Mouse (Mus musculus) neural tube, embryonic 11.5 days (tissue): Measurements from ENCODE around the gene Gm15446. TPM values are rescaled to one million over a fixed set of nuclear protein-coding genes. Genes with fewer than 3 reads are reported as not detected.
"Not testable (repeated sequence)": the region's sequence is repeated elsewhere in the genome, so short reads cannot be mapped to it uniquely, and the experiment has no call there.

ENCODE experiments used
- ATAC-seq: fragments of 200-750 bp; cut with Nextera tagmentation; 2 replicates; pipeline ENCODE4 v1.8.0; 2017; ENCODE audit warnings: moderate number of reproducible peaks, mild to moderate bottlenecking, moderate TSS enrichment, moderate library complexity; ENCODE audit not compliant: insufficient read depth, low FRiP score, low TSS enrichment
- DNase-seq: peaks from one replicate; pipeline ENCODE4 v3.0.0-alpha.2; 2015; ENCODE audit warnings: low spot score
- H3K27ac ChIP-seq: fragments of 300-500 bp; sonication (generic); 2 replicates; pipeline ENCODE4 v1.5.1; 2014; ENCODE audit warnings: low read depth, mild to moderate bottlenecking, low read length
- H3K27me3 ChIP-seq: fragments of 300-500 bp; sonication (generic); 2 replicates; pipeline ENCODE4 v1.6.1; 2014; ENCODE audit warnings: mild to moderate bottlenecking, low read length, mixed read lengths; ENCODE audit not compliant: control insufficient read depth, insufficient read depth
- H3K36me3 ChIP-seq: fragments of 300-500 bp; sonication (generic); 2 replicates; pipeline ENCODE4 v1.6.1; 2014; ENCODE audit warnings: mild to moderate bottlenecking, low read length, moderate library complexity, mixed read lengths; ENCODE audit not compliant: control insufficient read depth, insufficient read depth
- H3K4me1 ChIP-seq: fragments of 300-500 bp; sonication (generic); 2 replicates; pipeline ENCODE4 v1.6.1; 2014; ENCODE audit warnings: low read length, mixed read lengths; ENCODE audit not compliant: control insufficient read depth, insufficient read depth
- H3K4me2 ChIP-seq: fragments of 300-500 bp; sonication (generic); 2 replicates; pipeline ENCODE4 v1.6.1; 2014; ENCODE audit warnings: low read depth, mild to moderate bottlenecking, moderate library complexity
- H3K4me3 ChIP-seq: fragments of 300-500 bp; sonication (generic); 2 replicates; pipeline ENCODE4 v1.5.1; 2014; ENCODE audit warnings: low read depth, low read length
- H3K9ac ChIP-seq: fragments of 300-500 bp; sonication (generic); 2 replicates; pipeline ENCODE4 v1.6.1; 2014; ENCODE audit warnings: mild to moderate bottlenecking, low read length
- H3K9me3 ChIP-seq: fragments of 300-500 bp; sonication (generic); 2 replicates; pipeline ENCODE4 v1.6.1; 2016; ENCODE audit warnings: low read length; ENCODE audit not compliant: control insufficient read depth
- WGBS: fragments of 180-500 bp; shearing (Covaris S2); extraction: QIAGEN DNeasy Blood & Tissue Kit; methylation state at CpG from one replicate; pipeline ENCODE4 v1.1.7; 2014; 5-methylcytosine and 5-hydroxymethylcytosine counted together
- polyA plus RNA-seq: library from polyadenylated mRNA; unstranded; fragments of >200 nt; fragmentation: Nextera tagmentation; extraction: Ambion mirVana; gene quantifications from 2 replicates; pipeline ENCODE4 v1.2.1, GENCODE M21; 2014

The Gm15446 gene
- polyA plus RNA-seq = 0.57 and 0.76 TPM in 2 replicates

GRCm38 (mm10) chr5:109923261-109924071 lies at the start of gene Gm15446:
Gene Gm15446 (plus strand): TSS chr5:109923400.
- not testable (repeated sequence) for H3K36me3 ChIP-seq, H3K9me3 ChIP-seq, H3K27ac ChIP-seq, H3K4me1 ChIP-seq, H3K27me3 ChIP-seq
- Histone ChIP-seq H3K4me2 (peak within 1 kb of the TSS; percentile 41), H3K4me3 (peak within 1 kb of the TSS; percentile 51), H3K9ac (peak within 1 kb of the TSS; percentile 37)
- under 1% methylated on average over 22 of the region's 22 CpGs for WGBS
- peak; percentile 98 for ATAC-seq
- peak; percentile 85 for DNase-seq

- H3K4me1 ChIP-seq, H3K9me3 ChIP-seq, H3K27me3 ChIP-seq, H3K27ac ChIP-seq, ATAC-seq, H3K36me3 ChIP-seq: not testable (repeated sequence)
- Histone ChIP-seq H3K4me2 (peak overlapping the region; percentile 41), H3K4me3 (peak overlapping the region; percentile 51), H3K9ac (peak overlapping the region; percentile 37)
- peak; percentile 10 for DNase-seq
- WGBS = 5% methylated on average over 2 of the region's 2 CpGs
These were observed 929 bp downstream of the Gm15446 start for GRCm38 (mm10) chr5:109924129-109924528.

GRCm38 (mm10) chr5:109924936-109925335 lies 1.7 kb downstream of the Gm15446 start:
- no peaks in the 10 kb centered on the region for H3K36me3 ChIP-seq

GRCm38 (mm10) chr5:109950281-109950680 lies 27.1 kb downstream of the Gm15446 start:
- H3K9me3 ChIP-seq = no peaks in the 10 kb centered on the region
- no peak overlapping the region for H3K9ac ChIP-seq
- ATAC-seq (no peak), DNase-seq (no peak)
- no CpG with 5 or more reads among the region's 1 CpGs for WGBS
- H3K27ac ChIP-seq = no peak overlapping the region
- no peaks in the 10 kb centered on the region for H3K27me3 ChIP-seq
- no peaks in the 10 kb centered on the region for H3K4me1 ChIP-seq
- no peaks in the 10 kb centered on the region for H3K36me3 ChIP-seq
- no peak overlapping the region for H3K4me3 ChIP-seq
- H3K4me2 ChIP-seq = no peak overlapping the region

More at GRCm38 (mm10) chr5:109924936-109925335, 1.7 kb downstream of the Gm15446 start:
- ATAC-seq (no peak), DNase-seq (no peak)
- Histone ChIP-seq H3K4me2 (no peak overlapping the region), H3K9me3 (no peaks in the 10 kb centered on the region), H3K4me1 (no peaks in the 10 kb centered on the region), H3K9ac (no peak overlapping the region), H3K4me3 (no peak overlapping the region), H3K27ac (no peak overlapping the region), H3K27me3 (no peaks in the 10 kb centered on the region)

- not testable (repeated sequence) for H3K9me3 ChIP-seq, H3K27ac ChIP-seq, H3K4me3 ChIP-seq, H3K36me3 ChIP-seq, ATAC-seq, DNase-seq, H3K4me1 ChIP-seq, H3K4me2 ChIP-seq, H3K27me3 ChIP-seq, H3K9ac ChIP-seq
- no CpG with 5 or more reads among the region's 2 CpGs for WGBS
These were observed 57.5 kb downstream of the Gm15446 start for GRCm38 (mm10) chr5:109980743-109981142.

Other genes with a start within 250 kb of the Gm15446 start
- gene 5430403G16Rik, start 232.4 kb upstream of the Gm15446 start, polyA plus RNA-seq = 1.7 and 2.1 TPM in 2 replicates
- gene 4930522L14Rik, start 171.5 kb upstream of the Gm15446 start, polyA plus RNA-seq = 5.8 and 9.0 TPM in 2 replicates
- gene Zfp932, start 73.1 kb downstream of the Gm15446 start, polyA plus RNA-seq = 22.6 and 23.2 TPM in 2 replicates
- 8.2 and 9.5 TPM in 2 replicates for gene Gm17655, start 149.1 kb downstream of the Gm15446 start, polyA plus RNA-seq
- gene Gm35315, start 171.0 kb downstream of the Gm15446 start, polyA plus RNA-seq = 0.62 and 0.82 TPM in 2 replicates
- 0.32 and 0.73 TPM in 2 replicates for gene Plcxd1, start 176.6 kb downstream of the Gm15446 start, polyA plus RNA-seq
- gene Gtpbp6, start 184.8 kb downstream of the Gm15446 start, polyA plus RNA-seq = 31.7 and 32.7 TPM in 2 replicates
- 5.0 and 6.8 TPM in 2 replicates for gene Zfp605, start 186.7 kb downstream of the Gm15446 start, polyA plus RNA-seq
- gene Chfr, start 212.4 kb downstream of the Gm15446 start, polyA plus RNA-seq = 83.9 and 95.0 TPM in 2 replicates